Mouse (Mus musculus) megakaryocyte progenitor cell, adult 5-6 weeks (primary cell): ENCODE measurements at regions not wholly inside any gene's neighbourhood (a gene's known extent, or its start where the extent isn't known, plus 50 kb on each side); places are given as distances from the start of the nearest gene placed in this dataset.
A peak's percentile ranks its signal among the peaks of the same experiment; 100 is the strongest.

Source experiments
- ATAC-seq: replicated peaks from 2 replicates; pipeline ENCODE4 v1.8.0; 2016; ENCODE audit warnings: mild to moderate bottlenecking, moderate TSS enrichment, inconsistent platforms; ENCODE audit not compliant: poor library complexity

DNA sequence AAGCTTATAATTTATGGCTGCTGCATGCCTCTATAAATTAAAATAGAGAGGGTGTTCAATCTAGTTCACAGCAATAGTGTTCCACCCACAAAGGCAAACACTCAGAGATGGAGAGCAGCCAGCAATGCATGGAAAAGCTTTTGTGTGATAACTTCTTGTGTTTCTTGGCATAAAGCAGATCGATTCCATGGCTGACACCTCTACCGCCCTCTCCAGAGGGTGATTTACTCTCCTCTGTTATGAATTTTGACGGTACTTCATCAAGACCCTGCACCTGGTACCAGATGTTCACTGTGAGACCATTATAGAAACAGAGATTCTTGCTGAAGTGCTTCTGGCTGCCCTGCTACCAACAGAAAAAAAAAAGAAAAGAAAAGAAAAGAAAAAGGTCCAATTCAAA is 54.1 kb upstream of the Btc start:
- ATAC-seq = no peak

DNA sequence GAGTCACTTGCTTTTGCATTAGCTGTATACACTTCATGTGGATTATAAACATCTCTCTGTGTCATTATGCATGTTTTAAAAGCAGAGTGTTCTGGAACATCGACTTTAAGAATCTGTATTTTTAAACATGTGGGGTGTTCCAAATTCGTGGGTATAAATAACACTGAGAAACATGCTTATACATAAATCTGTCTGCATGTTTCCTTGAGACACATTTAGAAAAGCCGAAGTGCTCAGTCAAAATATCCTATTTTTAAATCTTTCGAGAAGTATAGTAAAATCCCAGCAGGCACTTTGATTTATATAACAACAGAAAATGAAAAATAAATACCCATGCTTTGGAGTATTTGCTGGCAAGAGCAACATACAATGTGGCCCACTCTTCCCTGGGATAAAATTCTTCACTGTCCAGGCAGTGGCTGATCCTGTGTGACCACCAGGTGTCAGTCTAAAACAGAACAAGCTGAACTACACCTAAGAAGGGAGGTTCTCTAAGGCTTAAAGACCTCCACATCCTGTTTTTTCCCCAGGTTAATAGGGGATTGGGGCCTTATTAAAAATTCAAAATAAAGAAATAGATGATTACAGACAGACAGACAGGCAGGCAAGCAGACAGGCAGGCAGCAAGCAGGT is 52.4 kb upstream of the Parm1 start:
- ATAC-seq = peak; percentile 79
